Mouse (Mus musculus) kidney, adult 18-20 months (tissue): ENCODE data around the gene Slc25a45.

Experiments
- DNase-seq: peaks from one replicate; pipeline ENCODE4 v3.0.0; 2021

The Slc25a45 gene

GRCm38 (mm10) chr19:5893282-5894001 lies 15.8 kb downstream of the Slc25a45 start:
- DNase-seq: no peak

GRCm38 (mm10) chr19:5894002-5894678 lies 16.5 kb downstream of the Slc25a45 start, which contains the start of gene Tigd3:
Gene Tigd3, minus strand, starts transcription at chr19:5894149.
- DNase-seq: peak; percentile 93

DNA sequence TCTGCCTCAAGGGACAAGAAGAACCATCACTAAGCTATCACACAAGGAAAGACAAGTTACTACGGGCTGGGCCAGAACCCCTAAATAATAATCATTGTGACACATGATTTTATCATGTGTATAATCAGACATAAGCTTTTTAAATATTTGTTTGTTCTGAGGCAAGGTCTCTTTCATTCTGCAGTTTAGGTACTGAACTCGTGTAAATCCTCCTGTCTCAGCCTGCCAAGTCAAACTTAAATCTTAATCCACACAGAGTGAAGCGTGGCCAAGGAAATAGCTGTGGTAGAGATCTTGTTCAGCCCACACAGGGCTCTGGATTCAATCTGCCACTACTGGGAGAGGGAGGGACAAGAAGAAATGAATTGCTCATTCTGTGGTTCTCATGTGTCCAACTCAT lies 29.7 kb downstream of the Slc25a45 start:
- DNase-seq: no peak

DNA sequence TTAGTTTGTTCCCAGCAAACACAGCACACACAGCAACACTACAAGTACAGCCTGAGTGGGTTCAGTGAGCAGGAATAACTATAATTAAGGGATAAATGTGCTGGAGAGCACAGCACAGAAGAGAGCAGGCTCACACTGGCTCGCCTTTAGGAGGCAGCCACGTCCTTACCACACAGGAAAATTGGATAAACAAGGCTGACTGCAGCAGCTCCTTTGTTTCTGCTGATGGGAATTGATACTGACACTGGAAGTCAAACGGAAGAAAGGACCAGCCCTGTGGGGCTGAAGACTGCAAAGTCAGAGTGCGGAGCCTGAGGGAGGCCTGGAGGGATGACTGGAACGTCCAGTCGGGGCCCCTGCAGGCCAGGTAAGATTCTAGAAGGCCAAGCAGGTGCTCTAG lies 32.6 kb downstream of the Slc25a45 start:
- DNase-seq: no peak

GRCm38 (mm10) chr19:5911430-5912102 lies 34.0 kb downstream of the Slc25a45 start:
- DNase-seq: no peak

DNA sequence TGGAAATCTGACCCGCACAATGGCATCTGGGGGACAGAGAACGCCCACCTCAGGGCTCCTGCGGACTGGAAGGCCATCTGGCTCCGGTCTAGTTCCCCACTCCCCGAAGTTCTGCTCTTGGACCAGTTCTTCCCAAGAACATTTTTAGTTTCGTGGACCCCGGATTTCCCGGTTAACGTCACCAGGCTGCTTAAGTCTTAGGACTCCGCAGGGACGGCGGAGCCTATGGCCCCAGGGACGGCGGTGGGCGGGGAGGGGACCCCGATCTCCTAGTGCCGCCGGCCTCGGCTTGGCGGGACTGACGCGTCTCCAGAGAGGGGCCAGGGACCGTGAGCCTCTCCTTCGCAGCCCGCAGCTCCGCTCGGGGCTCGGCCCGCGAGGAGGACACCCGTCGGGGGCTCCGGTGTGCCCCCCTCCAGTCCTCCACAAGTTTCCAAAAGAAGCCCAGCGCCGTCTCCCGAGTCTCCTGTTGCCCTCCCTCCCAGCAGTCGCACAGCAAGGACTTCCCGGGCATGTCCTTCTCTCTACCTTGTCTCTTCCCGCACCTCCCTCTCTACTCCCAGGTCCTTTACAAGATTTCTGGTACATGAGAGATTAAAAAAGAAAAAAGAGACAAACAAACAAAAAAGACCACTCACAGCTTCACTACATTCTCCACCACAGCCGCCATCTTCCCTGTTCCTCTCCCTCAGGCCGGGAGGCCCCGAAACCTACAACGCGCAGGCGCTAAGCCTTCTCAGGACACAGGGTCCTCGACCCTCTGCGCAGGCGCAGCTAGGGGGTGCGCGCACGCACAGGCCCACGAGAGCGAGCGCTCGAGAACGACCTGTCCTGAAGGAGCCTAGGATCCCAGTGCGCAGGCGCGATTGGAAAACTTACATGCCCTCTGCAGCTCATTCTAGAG lies 34.7 kb downstream of the Slc25a45 start:
- peak; percentile 99 for DNase-seq

GRCm38 (mm10) chr19:5913007-5913719 lies 35.6 kb downstream of the Slc25a45 start, which contains the start of gene Dpf2:
Gene Dpf2, minus strand, starts transcription at chr19:5913010.
- DNase-seq: peak; percentile 23

GRCm38 (mm10) chr19:5921715-5922114 lies 44.1 kb downstream of the Slc25a45 start:
- peak; percentile 49 for DNase-seq

GRCm38 (mm10) chr19:5922119-5922942 lies 44.7 kb downstream of the Slc25a45 start:
- no peak for DNase-seq

DNA sequence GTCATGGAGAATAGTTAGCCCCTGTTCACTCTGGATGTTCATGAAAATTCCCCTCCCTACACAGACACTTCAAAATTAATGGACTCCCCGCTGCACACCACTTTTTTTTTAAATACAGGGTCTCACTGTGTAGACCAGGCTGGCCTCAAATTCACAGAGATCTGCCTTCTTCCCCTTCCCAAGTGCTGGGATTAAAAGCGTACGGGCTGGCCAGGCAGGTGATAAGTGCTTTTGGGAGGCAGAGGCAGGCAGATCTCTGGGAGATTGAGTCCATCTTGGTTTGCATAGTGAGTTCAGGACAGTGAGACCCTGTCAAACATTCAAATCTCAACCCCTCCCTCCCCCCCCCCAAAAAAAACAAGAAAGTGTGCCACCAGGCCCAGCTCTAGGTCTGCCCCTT lies 45.4 kb downstream of the Slc25a45 start:
- DNase-seq: no peak

DNA sequence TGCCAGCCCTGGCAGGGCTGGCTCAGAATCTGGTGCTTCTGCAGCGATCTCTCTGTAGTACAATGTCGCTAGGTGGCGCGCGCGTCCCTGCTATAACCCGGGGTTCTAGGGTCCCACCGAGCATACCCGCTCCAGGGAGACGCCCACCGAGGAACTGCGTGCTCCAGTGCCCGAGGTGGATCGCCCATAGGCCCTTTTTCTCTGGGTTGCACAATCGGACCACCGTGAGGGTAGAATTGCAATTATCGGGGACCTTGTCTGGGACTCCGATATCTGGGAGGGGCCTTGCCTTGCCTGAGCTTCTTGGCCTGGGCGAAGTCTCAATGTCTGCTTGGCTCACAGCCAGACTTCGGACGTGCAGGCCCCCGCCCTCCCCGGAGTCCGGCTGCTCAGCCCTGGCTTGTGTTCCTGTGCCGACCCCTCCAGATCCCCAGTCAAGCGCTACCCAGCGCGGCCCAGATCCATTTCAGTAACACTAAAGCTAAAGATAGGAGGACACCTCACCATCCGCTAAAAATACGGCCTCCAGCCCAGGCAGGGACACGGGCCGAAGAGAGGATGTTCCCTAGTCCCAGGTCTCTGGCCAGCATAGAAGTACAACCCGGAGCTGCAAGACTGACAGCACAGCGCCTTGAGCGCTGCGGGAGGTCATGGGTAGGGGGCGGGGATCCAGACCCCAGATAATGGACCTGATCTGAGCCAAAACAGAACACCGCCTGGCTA lies 46.5 kb downstream of the Slc25a45 start:
- peak; percentile 95 for DNase-seq

- DNase-seq: peak; percentile 96
Observed at GRCm38 (mm10) chr19:5924713-5925093, 47.1 kb downstream of the Slc25a45 start, which contains the start of gene Cdc42ep2. Gene Cdc42ep2, minus strand, starts transcription at chr19:5924816.

DNA sequence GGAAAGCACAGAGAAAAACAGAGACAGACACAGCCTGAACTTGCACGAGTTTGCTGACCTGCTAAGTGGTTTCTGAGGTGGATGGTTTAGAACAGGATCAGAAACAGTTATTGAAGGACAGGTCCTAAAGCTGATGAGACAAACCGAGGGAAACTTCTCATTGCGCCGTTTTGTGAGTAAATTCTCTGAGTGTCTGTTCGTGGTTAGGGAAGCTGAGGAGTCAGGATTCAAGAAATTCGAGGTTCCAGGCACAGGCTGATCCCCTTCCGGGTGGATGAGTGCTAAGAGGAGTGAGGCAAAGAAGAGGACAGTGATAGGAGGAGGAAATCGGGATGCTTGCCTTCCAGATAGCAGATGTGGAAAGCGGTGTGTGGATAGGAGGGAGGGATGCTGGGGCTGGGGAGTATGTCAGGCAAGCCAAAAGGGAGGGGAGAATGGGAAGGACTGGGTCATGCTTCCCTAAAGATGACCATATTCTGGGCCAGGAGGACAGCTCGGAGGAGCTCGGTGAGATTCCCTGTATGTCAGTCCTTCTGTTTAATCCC lies 47.8 kb downstream of the Slc25a45 start:
- no peak for DNase-seq

GRCm38 (mm10) chr19:5927026-5927425 lies 49.4 kb downstream of the Slc25a45 start:
- DNase-seq: no peak

- no peak for DNase-seq
Observed at GRCm38 (mm10) chr19:5927532-5927931, 49.9 kb downstream of the Slc25a45 start.

DNA sequence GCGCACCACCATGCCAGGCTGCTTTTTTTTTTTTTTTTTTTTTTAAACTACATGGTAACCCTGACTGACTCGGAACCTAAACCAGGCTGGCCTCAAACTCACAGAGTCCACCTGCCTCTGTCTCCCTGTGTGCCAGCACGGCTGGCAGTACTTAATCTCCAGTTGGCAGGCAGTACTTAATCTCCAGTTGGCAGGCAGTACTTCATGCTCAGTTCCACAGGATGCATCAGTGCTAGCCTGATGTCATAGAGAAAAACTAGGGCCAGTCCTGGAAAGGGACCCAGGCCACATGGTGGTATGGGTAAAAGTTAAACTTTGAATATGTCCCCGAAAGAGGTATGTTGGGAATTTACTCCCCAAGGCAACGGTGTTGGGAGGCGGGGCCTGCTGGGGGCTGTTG lies 50.5 kb downstream of the Slc25a45 start:
- no peak for DNase-seq

GRCm38 (mm10) chr19:5928546-5928945 lies 50.9 kb downstream of the Slc25a45 start:
- DNase-seq: no peak

GRCm38 (mm10) chr19:5929634-5930596 lies 52.3 kb downstream of the Slc25a45 start:
- peak; percentile 87 for DNase-seq

GRCm38 (mm10) chr19:5935266-5935665 lies 57.7 kb downstream of the Slc25a45 start:
- DNase-seq: no peak
